Mouse (Mus musculus) layer of hippocampus, adult 9-11 months (tissue): ENCODE measurements at regions not wholly inside any gene's neighbourhood (a gene's known extent, or its start where the extent isn't known, plus 50 kb on each side); places are given as distances from the start of the nearest gene placed in this dataset.

Source experiments
- DNase-seq: peaks from one replicate; pipeline ENCODE4 v3.0.0; 2022

- DNase-seq: peak; percentile 28
These were observed 273.5 kb upstream of the Tle4 start for GRCm38 (mm10) chr19:14871178-14871867.

- DNase-seq: no peak
These were observed 265.0 kb upstream of the Tle4 start for GRCm38 (mm10) chr19:14862654-14863468.

GRCm38 (mm10) chr19:14855036-14855435 is 257.2 kb upstream of the Tle4 start:
- DNase-seq: no peak

- no peak for DNase-seq
These were observed 255.6 kb upstream of the Tle4 start for GRCm38 (mm10) chr19:14853416-14853815.

GRCm38 (mm10) chr19:14849561-14849960 is 251.7 kb upstream of the Tle4 start:
- no peak for DNase-seq

GRCm38 (mm10) chr19:14847120-14847519 is 249.3 kb upstream of the Tle4 start:
- DNase-seq: no peak

- DNase-seq: no peak
These were observed 237.8 kb upstream of the Tle4 start for GRCm38 (mm10) chr19:14835629-14836028.

GRCm38 (mm10) chr19:14816354-14816753 is 218.5 kb upstream of the Tle4 start:
- no peak for DNase-seq

GRCm38 (mm10) chr19:14806787-14807186 is 208.9 kb upstream of the Tle4 start:
- DNase-seq: no peak

- no peak for DNase-seq
These were observed 205.2 kb upstream of the Tle4 start for GRCm38 (mm10) chr19:14802909-14803650.

GRCm38 (mm10) chr19:14801669-14802068 is 203.8 kb upstream of the Tle4 start:
- DNase-seq: no peak

- no peak for DNase-seq
These were observed 201.2 kb upstream of the Tle4 start for GRCm38 (mm10) chr19:14799002-14799401.

- no peak for DNase-seq
These were observed 200.6 kb upstream of the Tle4 start for GRCm38 (mm10) chr19:14798417-14798816.

- no peak for DNase-seq
These were observed 198.1 kb upstream of the Tle4 start for GRCm38 (mm10) chr19:14795910-14796309.

GRCm38 (mm10) chr19:14789992-14790391 is 192.1 kb upstream of the Tle4 start:
- no peak for DNase-seq

GRCm38 (mm10) chr19:14788630-14789029 is 190.8 kb upstream of the Tle4 start:
- no peak for DNase-seq

- DNase-seq: no peak
These were observed 189.0 kb upstream of the Tle4 start for GRCm38 (mm10) chr19:14786868-14787267.

GRCm38 (mm10) chr19:14785661-14786060 is 187.8 kb upstream of the Tle4 start:
- no peak for DNase-seq

- no peak for DNase-seq
These were observed 179.9 kb upstream of the Tle4 start for GRCm38 (mm10) chr19:14777709-14778108.

GRCm38 (mm10) chr19:14777198-14777597 is 179.3 kb upstream of the Tle4 start:
- peak; percentile 65 for DNase-seq

- DNase-seq: no peak
These were observed 178.9 kb upstream of the Tle4 start for GRCm38 (mm10) chr19:14776791-14777190.

GRCm38 (mm10) chr19:14772794-14773193 is 174.9 kb upstream of the Tle4 start:
- DNase-seq: no peak

GRCm38 (mm10) chr19:14752646-14753045 is 154.8 kb upstream of the Tle4 start:
- DNase-seq: no peak

GRCm38 (mm10) chr19:14742361-14742760 is 144.5 kb upstream of the Tle4 start:
- DNase-seq: no peak
